Comparison of ENCODE assay signal across 8 mouse cellular contexts in genomic region chr2:20966176-20967100, GRCm38 (mm10). TPM values are rescaled to one million over a fixed set of nuclear protein-coding genes. Genes with fewer than 3 reads are reported as not detected.
DNase-seq lines count a peak whose midpoint lies in the region; ATAC-seq and TF ChIP-seq lines count a peak whose summit lies in the region.

No protein-coding gene starts in this region.

- H3K9ac ChIP-seq in lung, embryonic 14.5 days: peak overlapping the region; percentile 98
- H3K9ac ChIP-seq in kidney, embryonic 15.5 days: peak overlapping the region; percentile 88

- H3K27ac ChIP-seq in lung, embryonic 14.5 days (ENCODE audit: low read depth): 0 out of 2 replicates have a peak overlapping the region, but pooled peaks have one; percentile 98
- no peak overlapping the region for H3K27ac ChIP-seq in embryonic fibroblast, embryonic 13.5 days (ENCODE audit: insufficient read depth, low read length)
- H3K27ac ChIP-seq in kidney, embryonic 15.5 days: no peak overlapping the region

- H3K4me1 ChIP-seq in lung, embryonic 14.5 days (ENCODE audit: insufficient read depth): peaks cover 20% of the 10 kb centered on the region
- H3K4me1 ChIP-seq in embryonic fibroblast, embryonic 13.5 days (ENCODE audit: control insufficient read depth, insufficient read depth, low read length): peaks cover under 1% of the 10 kb centered on the region; the same call in 1 of the 2 replicates
- peaks cover 42% of the 10 kb centered on the region for H3K4me1 ChIP-seq in kidney, embryonic 15.5 days

- no peak for TF ChIP-seq CTCF in lung, embryonic 14.5 days (IDR thresholded peaks at IDR 0.05; ENCODE audit: low read depth)
- TF ChIP-seq CTCF in embryonic fibroblast, embryonic 13.5 days (IDR thresholded peaks at IDR 0.05; ENCODE audit: borderline replicate concordance, insufficient read depth, low read length): no peak

- ATAC-seq in lung, embryonic 14.5 days (ENCODE audit: insufficient read depth): no peak
- ATAC-seq in kidney, embryonic 15.5 days (replicated peaks; ENCODE audit: low FRiP score): no peak

- H3K9me3 ChIP-seq in lung, embryonic 14.5 days (ENCODE audit: low read depth, low read length): no peaks in the 10 kb centered on the region
- no peaks in the 10 kb centered on the region for H3K9me3 ChIP-seq in kidney, embryonic 15.5 days (replicated peaks)

- peaks cover 65% of the 10 kb centered on the region for H3K79me2 ChIP-seq in myocyte (ENCODE audit: control insufficient read depth, insufficient read depth)

- peak overlapping the region; percentile 90 for H3K4me3 ChIP-seq in lung, embryonic 14.5 days (ENCODE audit: low read depth, low read length)
- H3K4me3 ChIP-seq in embryonic fibroblast, embryonic 13.5 days (ENCODE audit: insufficient read depth, low read length): peak overlapping the region; percentile 83
- peak overlapping the region; percentile 90 for H3K4me3 ChIP-seq in kidney, embryonic 15.5 days (replicated peaks)
- peak overlapping the region; percentile 49 for H3K4me3 ChIP-seq in myocyte

- 34% methylated on average over 18 of the region's 18 CpGs for WGBS in lung, embryonic 14.5 days
- WGBS in kidney, embryonic 15.5 days: 38% methylated on average over 18 of the region's 18 CpGs

- no peak for TF ChIP-seq POLR2A in embryonic fibroblast, embryonic 13.5 days (IDR thresholded peaks at IDR 0.05; ENCODE audit: low read depth, low read length)
- TF ChIP-seq POLR2A in myocyte (IDR thresholded peaks at IDR 0.05; ENCODE audit: insufficient read length, low read depth): no peak

- H3ac ChIP-seq in myocyte (ENCODE audit: control insufficient read depth, insufficient read length): peak overlapping the region; percentile 98

- DNase-seq in lung, embryonic 14.5 days: peak; percentile 20
- no peak for DNase-seq in lung, postnatal 4 days
- no peak for DNase-seq in gastrocnemius, adult 8-10 months (ENCODE audit: low spot score in 2 of 2)
- no peak for DNase-seq in right cerebral cortex, postnatal 25 days
- DNase-seq in adrenal gland, postnatal 25 days: no peak

- no peaks in the 10 kb centered on the region for H3K27me3 ChIP-seq in lung, embryonic 14.5 days (ENCODE audit: insufficient read depth, low read length)
- no peaks in the 10 kb centered on the region for H3K27me3 ChIP-seq in kidney, embryonic 15.5 days
- no peaks in the 10 kb centered on the region for H3K27me3 ChIP-seq in myocyte (ENCODE audit: control insufficient read depth, insufficient read depth, insufficient read length)

- no peaks in the 10 kb centered on the region for H3K36me3 ChIP-seq in lung, embryonic 14.5 days (ENCODE audit: insufficient read depth)
- H3K36me3 ChIP-seq in kidney, embryonic 15.5 days: no peaks in the 10 kb centered on the region
- no peaks in the 10 kb centered on the region for H3K36me3 ChIP-seq in myocyte (ENCODE audit: control insufficient read depth, insufficient read depth)

- H3K4me2 ChIP-seq in lung, embryonic 14.5 days: peak overlapping the region; percentile 93
- peak overlapping the region; percentile 82 for H3K4me2 ChIP-seq in kidney, embryonic 15.5 days
- peak overlapping the region; percentile 96 for H3K4me2 ChIP-seq in myocyte (ENCODE audit: low read depth)

TF ChIP-seq in myocyte, 11 proteins besides CTCF, POLR2A, EP300 and RAD21:
- no peak for TF ChIP-seq MAX (IDR thresholded peaks at IDR 0.05; ENCODE audit: low read depth)
- no peak for TF ChIP-seq POLR2AphosphoS2 (IDR thresholded peaks at IDR 0.05; ENCODE audit: insufficient read length, low read depth)
- TF ChIP-seq SRF (IDR thresholded peaks at IDR 0.05; ENCODE audit: control insufficient read depth, insufficient read length, low read depth): no peak
- TF ChIP-seq MYOD1 (IDR thresholded peaks at IDR 0.05; ENCODE audit: control insufficient read depth in 1 of 3, insufficient read length in 2 of 3, low read depth in 2 of 3): no peak
- no peak for TF ChIP-seq E2F4 (IDR thresholded peaks at IDR 0.05; ENCODE audit: insufficient read depth)
- no peak for TF ChIP-seq CEBPB (IDR thresholded peaks at IDR 0.05; ENCODE audit: insufficient read depth, poor library complexity, severe bottlenecking)
- no peak for TF ChIP-seq REST (IDR thresholded peaks at IDR 0.05; ENCODE audit: insufficient read depth, insufficient read length)
- no peak for TF ChIP-seq TCF12 (IDR thresholded peaks at IDR 0.05; ENCODE audit: insufficient read depth, poor library complexity, severe bottlenecking)
- no peak for TF ChIP-seq USF1 (IDR thresholded peaks at IDR 0.05; ENCODE audit: low read depth)
- no peak for TF ChIP-seq TCF3 (IDR thresholded peaks at IDR 0.05; ENCODE audit: insufficient read length, low read depth)
- TF ChIP-seq MYOG (IDR thresholded peaks at IDR 0.05; ENCODE audit: control insufficient read depth in 1 of 3, insufficient read depth in 1 of 3, insufficient read length in 2 of 3, low read depth in 2 of 3): no peak

RNA-seq across cellular contexts. Expression of gene Arhgap21, which starts 2.2 kb away (rescaled TPM):
- 22.1 and 23.4 TPM in 2 replicates for polyA plus RNA-seq in lung, embryonic 14.5 days (2014; fragmentation: Nextera tagmentation; extraction: Ambion mirVana)
- polyA plus RNA-seq in embryonic fibroblast, embryonic 13.5 days (2011; ENCODE audit: insufficient read length, low read depth, missing spikeins): 82.7 and 83.0 TPM in 2 replicates
- 11.3 and 12.7 TPM in 2 replicates for polyA plus RNA-seq in kidney, embryonic 15.5 days (2015; fragmentation: Nextera tagmentation; extraction: Ambion mirVana)
- polyA plus RNA-seq in myocyte (2012; fragmentation: generic; extraction: Trizol): 18.0 TPM
- 10 to 100 TPM; 30.0 to 33.0 (median 30.3) TPM for total RNA-seq in gastrocnemius, adult 8-10 months (2022)
- 72.8 and 85.1 TPM in 2 replicates for total RNA-seq in adrenal gland, postnatal 25 days (2021)
